Mouse (Mus musculus): Measurements from ENCODE around the gene Txnip. TPM values are rescaled to one million over a fixed set of nuclear protein-coding genes. Genes with fewer than 3 reads are reported as not detected.
A peak's percentile ranks its signal among the peaks of the same experiment; 100 is the strongest.
"Not testable (repeated sequence)": the region's sequence is repeated elsewhere in the genome, so short reads cannot be mapped to it uniquely, and the experiment has no call there.

Txnip gene
- polyA plus RNA-seq (2015; fragmentation: Nextera tagmentation; extraction: Ambion mirVana), result 260 TPM in 2 replicates

- DNase-seq (ENCODE audit: low spot score), result peak; percentile 100
Observed at GRCm38 (mm10) chr3:96557694-96558093, at the start of gene Txnip. Gene Txnip, plus strand, starts transcription at chr3:96557957.

GRCm38 (mm10) chr3:96507966-96508365 lies 49.8 kb upstream of the Txnip start:
- not testable (repeated sequence) for DNase-seq (ENCODE audit: low spot score)

- no peak for DNase-seq (ENCODE audit: low spot score)
Observed at GRCm38 (mm10) chr3:96520171-96520570, 37.6 kb upstream of the Txnip start.

- peak; percentile 53 for DNase-seq (ENCODE audit: low spot score)
Observed at GRCm38 (mm10) chr3:96522149-96522548, 35.6 kb upstream of the Txnip start.

GRCm38 (mm10) chr3:96524028-96524810 lies 33.5 kb upstream of the Txnip start:
- no peak for DNase-seq (ENCODE audit: low spot score)

GRCm38 (mm10) chr3:96524914-96525313 lies 32.8 kb upstream of the Txnip start, which contains the start of gene Hfe2:
Gene Hfe2, plus strand, starts transcription at chr3:96525172.
- no peak for DNase-seq (ENCODE audit: low spot score)

- no peak for DNase-seq (ENCODE audit: low spot score)
Observed at GRCm38 (mm10) chr3:96526013-96526762, 31.6 kb upstream of the Txnip start.

GRCm38 (mm10) chr3:96526864-96527542 lies 30.8 kb upstream of the Txnip start:
- no peak for DNase-seq (ENCODE audit: low spot score)

GRCm38 (mm10) chr3:96528506-96528905 lies 29.3 kb upstream of the Txnip start:
- no peak for DNase-seq (ENCODE audit: low spot score)

GRCm38 (mm10) chr3:96532050-96532449 lies 25.7 kb upstream of the Txnip start:
- no peak for DNase-seq (ENCODE audit: low spot score)

- no peak for DNase-seq (ENCODE audit: low spot score)
Observed at GRCm38 (mm10) chr3:96534300-96534699, 23.5 kb upstream of the Txnip start.

GRCm38 (mm10) chr3:96539316-96539715 lies 18.4 kb upstream of the Txnip start:
- no peak for DNase-seq (ENCODE audit: low spot score)

GRCm38 (mm10) chr3:96540740-96541139 lies 17.0 kb upstream of the Txnip start:
- no peak for DNase-seq (ENCODE audit: low spot score)

GRCm38 (mm10) chr3:96541328-96542078 lies 16.3 kb upstream of the Txnip start:
- DNase-seq (ENCODE audit: low spot score), result no peak

GRCm38 (mm10) chr3:96542554-96542953 lies 15.2 kb upstream of the Txnip start:
- DNase-seq (ENCODE audit: low spot score), result no peak

- DNase-seq (ENCODE audit: low spot score), result no peak
Observed at GRCm38 (mm10) chr3:96543345-96543744, 14.4 kb upstream of the Txnip start.

- no peak for DNase-seq (ENCODE audit: low spot score)
Observed at GRCm38 (mm10) chr3:96545565-96545964, 12.2 kb upstream of the Txnip start.

GRCm38 (mm10) chr3:96546880-96547279 lies 10.9 kb upstream of the Txnip start:
- no peak for DNase-seq (ENCODE audit: low spot score)

- DNase-seq (ENCODE audit: low spot score), result peak; percentile 71
Observed at GRCm38 (mm10) chr3:96547389-96547960, 10.3 kb upstream of the Txnip start.

GRCm38 (mm10) chr3:96548824-96549223 lies 8.9 kb upstream of the Txnip start:
- DNase-seq (ENCODE audit: low spot score), result no peak

GRCm38 (mm10) chr3:96549346-96549745 lies 8.4 kb upstream of the Txnip start:
- DNase-seq (ENCODE audit: low spot score), result no peak

All from thymus, postnatal 0 days (tissue).